Mouse (Mus musculus) myocyte (in vitro differentiated cells): Measurements from ENCODE around the gene Arrdc2. TPM values are rescaled to one million over a fixed set of nuclear protein-coding genes. Genes with fewer than 3 reads are reported as not detected.

Source experiments
- H3K27me3 ChIP-seq: one replicate; pipeline ENCODE4 v1.6.1; 2011; ENCODE audit not compliant: control insufficient read depth, insufficient read depth, insufficient read length
- H3K36me3 ChIP-seq: one replicate; pipeline ENCODE4 v1.6.1; 2011; ENCODE audit not compliant: control insufficient read depth, insufficient read depth
- H3K4me2 ChIP-seq: one replicate; pipeline ENCODE4 v1.6.1; 2011; ENCODE audit warnings: low read depth, control low read depth
- H3K4me3 ChIP-seq: one replicate; pipeline ENCODE4 v1.5.1; 2011; ENCODE audit warnings: mild to moderate bottlenecking, control low read depth, moderate library complexity
- H3K79me2 ChIP-seq: one replicate; pipeline ENCODE4 v1.6.1; 2011; ENCODE audit not compliant: control insufficient read depth, insufficient read depth
- H3ac ChIP-seq: one replicate; pipeline ENCODE4 v1.6.1; 2011; ENCODE audit not compliant: control insufficient read depth, insufficient read length
- CEBPB ChIP-seq: IDR thresholded peaks from 2 replicates; pipeline ENCODE4 v1.6.1; 2011; ENCODE audit warnings: mild to moderate bottlenecking, moderate library complexity; ENCODE audit not compliant: poor library complexity, insufficient read depth, severe bottlenecking
- E2F4 ChIP-seq: IDR thresholded peaks from one replicate; pipeline ENCODE4 v1.6.1; 2011; ENCODE audit warnings: mild to moderate bottlenecking, control low read depth, moderate library complexity; ENCODE audit not compliant: insufficient read depth
- MAX ChIP-seq: IDR thresholded peaks from one replicate; pipeline ENCODE4 v1.6.1; 2011; ENCODE audit warnings: low read depth, mild to moderate bottlenecking, control low read depth
- MYOD1 ChIP-seq, 3 experiments: IDR thresholded peaks; one replicate each; pipeline ENCODE4 v1.6.1; 2011; ENCODE audit warnings: control low read depth in 2 of 3, low read depth in 2 of 3, mild to moderate bottlenecking in 2 of 3, moderate library complexity in 1 of 3; ENCODE audit not compliant: insufficient read length in 2 of 3, control insufficient read depth in 1 of 3
- MYOG ChIP-seq, 3 experiments: IDR thresholded peaks; one replicate each; pipeline ENCODE4 v1.6.1; 2011; ENCODE audit warnings: control low read depth in 2 of 3, low read depth in 2 of 3, mild to moderate bottlenecking in 2 of 3; ENCODE audit not compliant: insufficient read length in 2 of 3, control insufficient read depth in 1 of 3, insufficient read depth in 1 of 3
- POLR2A ChIP-seq: IDR thresholded peaks from one replicate; pipeline ENCODE4 v1.6.1; 2011; ENCODE audit warnings: low read depth, mild to moderate bottlenecking, control low read depth, moderate library complexity; ENCODE audit not compliant: insufficient read length
- POLR2AphosphoS2 ChIP-seq: IDR thresholded peaks from one replicate; pipeline ENCODE4 v1.6.1; 2011; ENCODE audit warnings: low read depth, control low read depth; ENCODE audit not compliant: insufficient read length
- REST ChIP-seq: IDR thresholded peaks from one replicate; pipeline ENCODE4 v1.6.1; 2011; ENCODE audit warnings: mild to moderate bottlenecking, control low read depth, moderate library complexity; ENCODE audit not compliant: insufficient read depth, insufficient read length
- SRF ChIP-seq: IDR thresholded peaks from one replicate; pipeline ENCODE4 v1.6.1; 2011; ENCODE audit warnings: low read depth; ENCODE audit not compliant: control insufficient read depth, insufficient read length
- TCF12 ChIP-seq: IDR thresholded peaks from one replicate; pipeline ENCODE4 v1.6.1; 2011; ENCODE audit warnings: mild to moderate bottlenecking, control low read depth; ENCODE audit not compliant: poor library complexity, insufficient read depth, severe bottlenecking
- TCF3 ChIP-seq: IDR thresholded peaks from one replicate; pipeline ENCODE4 v1.6.1; 2011; ENCODE audit warnings: low read depth, control low read depth; ENCODE audit not compliant: insufficient read length
- USF1 ChIP-seq: IDR thresholded peaks from one replicate; pipeline ENCODE4 v1.6.1; 2011; ENCODE audit warnings: low read depth, mild to moderate bottlenecking, control low read depth, moderate library complexity
- polyA plus RNA-seq: library from polyadenylated mRNA; unstranded; fragments of >200 nt; fragmentation: generic; extraction: Trizol; gene quantifications from one replicate; pipeline ENCODE4 v1.2.1, GENCODE M21; 2012; ENCODE audit warnings: missing spikeins

Gene Arrdc2
- polyA plus RNA-seq, 1 experiment = 5.8 TPM

DNA sequence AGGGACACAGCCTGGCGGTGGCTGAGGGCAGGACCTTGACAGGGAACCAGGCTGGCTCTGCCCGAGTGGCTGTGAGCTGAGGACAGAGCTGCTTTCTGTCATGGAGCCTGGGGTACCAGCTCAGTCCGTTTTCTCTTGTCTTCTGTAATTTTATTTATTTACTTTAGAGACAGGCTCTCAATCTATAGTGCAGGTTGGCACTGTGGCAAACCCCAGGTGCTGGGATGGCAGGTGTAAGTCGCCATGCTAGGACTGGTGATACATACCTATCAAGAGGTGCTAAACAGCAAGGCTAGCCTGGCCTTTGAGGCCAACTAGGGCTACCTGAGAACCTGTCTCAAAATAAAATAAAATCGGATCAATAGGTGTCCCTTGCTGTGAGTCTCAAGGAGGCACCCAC, 16.5 kb upstream of the Arrdc2 start:
- H3K4me2 ChIP-seq = peak overlapping the region; percentile 81
- H3K27me3 ChIP-seq = no peaks in the 10 kb centered on the region
- H3K4me3 ChIP-seq = peak overlapping the region; percentile 18
- H3ac ChIP-seq = no peak overlapping the region
- H3K79me2 ChIP-seq = no peaks in the 10 kb centered on the region
- TF ChIP-seq E2F4 = no peak
- H3K36me3 ChIP-seq = no peaks in the 10 kb centered on the region

DNA sequence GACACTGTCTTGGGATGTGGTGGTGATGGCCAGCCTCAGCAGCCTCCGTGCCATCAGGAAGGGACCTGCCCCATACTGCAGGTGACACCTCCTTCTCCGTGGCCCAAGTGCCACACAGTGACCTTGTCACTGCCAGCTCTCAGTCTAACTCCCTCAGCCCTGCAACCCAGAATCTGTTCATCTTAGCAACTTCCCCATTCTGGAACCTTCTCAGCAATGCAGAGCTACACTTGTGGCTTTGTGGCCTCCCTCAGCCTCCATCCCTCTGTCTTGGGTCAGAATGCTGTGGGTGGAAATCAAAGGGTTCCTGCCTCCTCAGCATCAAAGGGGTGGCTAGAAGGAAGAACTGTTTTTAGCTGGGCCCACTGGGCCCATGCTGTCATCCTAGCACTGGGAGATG, 14.3 kb upstream of the Arrdc2 start:
- Histone ChIP-seq H3ac (no peak overlapping the region), H3K4me3 (no peak overlapping the region), H3K79me2 (no peaks in the 10 kb centered on the region), H3K4me2 (no peak overlapping the region), H3K27me3 (no peaks in the 10 kb centered on the region), H3K36me3 (no peaks in the 10 kb centered on the region)
- no peak for TF ChIP-seq USF1
- no peak for TF ChIP-seq TCF12
- TF ChIP-seq CEBPB = no peak
- TF ChIP-seq SRF = no peak

DNA sequence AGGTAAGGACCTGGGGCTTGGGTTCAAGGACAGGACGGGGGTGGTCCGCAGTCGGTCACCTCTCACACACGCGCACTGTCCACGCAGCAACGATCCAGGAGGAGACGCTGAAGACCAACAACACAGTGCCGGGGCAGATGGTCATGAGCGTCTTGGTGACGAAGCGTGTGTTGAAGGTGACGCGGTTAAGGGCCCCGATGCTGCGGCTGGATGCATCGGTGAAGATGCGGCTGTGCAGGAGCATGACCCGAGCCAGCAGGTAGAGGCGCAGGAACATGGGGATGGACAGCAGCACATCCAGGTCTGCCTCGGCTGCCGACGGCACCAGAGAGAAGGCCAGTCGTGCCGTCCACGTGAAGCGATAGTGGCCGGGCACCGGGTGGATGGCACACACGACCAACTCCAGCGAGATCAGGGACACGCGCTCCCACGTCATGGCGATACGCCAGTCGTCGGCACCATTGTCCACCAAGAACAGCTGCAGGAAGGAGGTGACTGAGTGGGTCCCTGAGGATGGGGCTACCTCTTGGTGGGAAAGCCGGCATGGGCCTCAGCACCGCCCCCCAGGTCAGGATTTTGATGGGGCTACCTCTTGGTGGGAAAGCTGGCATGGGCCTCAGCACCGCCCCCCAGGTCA, 13.2 kb upstream of the Arrdc2 start:
- Histone ChIP-seq H3ac (no peak overlapping the region), H3K36me3 (no peaks in the 10 kb centered on the region), H3K4me2 (no peak overlapping the region), H3K4me3 (no peak overlapping the region), H3K79me2 (no peaks in the 10 kb centered on the region), H3K27me3 (no peaks in the 10 kb centered on the region)
- TF ChIP-seq MYOD1 (IDR thresholded peaks at IDR 0.05; ENCODE audit: control insufficient read depth in 1 of 3, insufficient read length in 2 of 3, low read depth in 2 of 3) (peak in 1 of 3 experiments; percentile 10), USF1 (no peak)

DNA sequence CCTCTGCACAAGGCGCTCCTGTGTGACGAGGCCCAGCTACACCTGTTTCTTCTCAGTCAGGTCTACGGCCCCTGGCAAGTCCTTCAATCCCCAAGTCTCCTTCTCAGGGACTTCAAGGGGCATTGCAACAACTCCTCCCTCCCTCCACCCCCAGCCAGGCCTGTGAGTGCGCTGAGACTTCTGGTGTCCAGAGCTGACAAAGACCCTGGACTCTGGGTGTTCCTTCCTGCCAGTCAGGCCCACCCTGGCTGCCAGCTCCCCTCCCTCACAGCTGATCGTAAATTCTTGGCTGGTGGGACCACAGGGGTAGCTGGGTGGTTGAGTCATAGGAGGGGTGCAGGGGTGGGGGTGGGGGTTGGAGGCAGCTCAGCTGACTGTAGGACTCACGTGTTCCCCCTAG, 12.3 kb upstream of the Arrdc2 start:
- H3ac ChIP-seq = no peak overlapping the region
- H3K4me2 ChIP-seq = no peak overlapping the region
- no peaks in the 10 kb centered on the region for H3K79me2 ChIP-seq
- H3K27me3 ChIP-seq = no peaks in the 10 kb centered on the region
- H3K4me3 ChIP-seq = no peak overlapping the region
- TF ChIP-seq MYOD1 (IDR thresholded peaks at IDR 0.05; ENCODE audit: control insufficient read depth in 1 of 3, insufficient read length in 2 of 3, low read depth in 2 of 3) = no peak
- no peak for TF ChIP-seq USF1
- TF ChIP-seq POLR2A = no peak
- TF ChIP-seq CEBPB = no peak
- TF ChIP-seq MYOG (IDR thresholded peaks at IDR 0.05; ENCODE audit: control insufficient read depth in 1 of 3, insufficient read depth in 1 of 3, insufficient read length in 2 of 3, low read depth in 2 of 3) = no peak
- no peak for TF ChIP-seq POLR2AphosphoS2
- no peak for TF ChIP-seq TCF3
- no peak for TF ChIP-seq REST
- no peak for TF ChIP-seq SRF
- no peak for TF ChIP-seq MAX
- TF ChIP-seq TCF12 = no peak
- no peak for TF ChIP-seq E2F4
- no peaks in the 10 kb centered on the region for H3K36me3 ChIP-seq

DNA sequence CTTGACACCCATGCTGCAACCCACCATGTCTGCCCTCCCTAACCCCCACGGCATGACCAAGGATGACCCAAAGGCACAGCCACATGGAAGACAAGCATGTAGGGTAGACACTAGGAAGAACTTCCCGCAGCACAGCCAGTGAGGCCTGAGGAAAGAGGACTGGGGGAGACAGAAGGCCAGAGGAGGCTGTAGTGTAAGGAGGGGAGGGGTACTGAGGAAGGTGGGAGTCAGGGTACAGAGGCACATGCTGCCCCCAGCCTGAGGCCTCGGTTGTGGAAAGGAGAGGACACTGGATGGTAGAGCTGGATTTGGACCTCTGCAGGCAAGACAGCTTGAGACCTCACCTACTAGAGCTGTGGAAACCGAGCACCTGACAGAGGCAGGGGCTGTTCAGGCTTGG, 11.4 kb upstream of the Arrdc2 start:
- no peaks in the 10 kb centered on the region for H3K27me3 ChIP-seq
- H3ac ChIP-seq = no peak overlapping the region
- H3K79me2 ChIP-seq = no peaks in the 10 kb centered on the region
- no peak overlapping the region for H3K4me2 ChIP-seq
- no peaks in the 10 kb centered on the region for H3K36me3 ChIP-seq
- H3K4me3 ChIP-seq = no peak overlapping the region
- no peak for TF ChIP-seq MAX
- no peak for TF ChIP-seq CEBPB
- TF ChIP-seq USF1 = no peak
- no peak for TF ChIP-seq MYOD1 (IDR thresholded peaks at IDR 0.05; ENCODE audit: control insufficient read depth in 1 of 3, insufficient read length in 2 of 3, low read depth in 2 of 3)
- no peak for TF ChIP-seq TCF12
- no peak for TF ChIP-seq POLR2AphosphoS2
- TF ChIP-seq MYOG (IDR thresholded peaks at IDR 0.05; ENCODE audit: control insufficient read depth in 1 of 3, insufficient read depth in 1 of 3, insufficient read length in 2 of 3, low read depth in 2 of 3) = no peak
- TF ChIP-seq REST = no peak
- TF ChIP-seq TCF3 = no peak
- no peak for TF ChIP-seq E2F4
- TF ChIP-seq POLR2A = no peak
- TF ChIP-seq SRF = no peak
